Mouse (Mus musculus) thymus, adult 2 months (tissue): ENCODE measurements around the gene Ids.

Experiments used
- CTCF ChIP-seq: fragments of 200-500 bp; IDR thresholded peaks from 2 replicates; pipeline ENCODE4 v1.5.1; 2012; ENCODE audit warnings: mild to moderate bottlenecking, control low read depth, low read length, moderate library complexity, borderline replicate concordance; ENCODE audit not compliant: control insufficient read depth, poor library complexity, insufficient read depth; ENCODE audit errors: extremely low read depth
- POLR2A ChIP-seq: fragments of 200-500 bp; IDR thresholded peaks from 2 replicates; pipeline ENCODE4 v1.6.1; 2012; ENCODE audit warnings: mild to moderate bottlenecking, low read length, control low read depth, moderate library complexity; ENCODE audit not compliant: control insufficient read depth, poor library complexity, insufficient read depth; ENCODE audit errors: extremely low read depth

DNA sequence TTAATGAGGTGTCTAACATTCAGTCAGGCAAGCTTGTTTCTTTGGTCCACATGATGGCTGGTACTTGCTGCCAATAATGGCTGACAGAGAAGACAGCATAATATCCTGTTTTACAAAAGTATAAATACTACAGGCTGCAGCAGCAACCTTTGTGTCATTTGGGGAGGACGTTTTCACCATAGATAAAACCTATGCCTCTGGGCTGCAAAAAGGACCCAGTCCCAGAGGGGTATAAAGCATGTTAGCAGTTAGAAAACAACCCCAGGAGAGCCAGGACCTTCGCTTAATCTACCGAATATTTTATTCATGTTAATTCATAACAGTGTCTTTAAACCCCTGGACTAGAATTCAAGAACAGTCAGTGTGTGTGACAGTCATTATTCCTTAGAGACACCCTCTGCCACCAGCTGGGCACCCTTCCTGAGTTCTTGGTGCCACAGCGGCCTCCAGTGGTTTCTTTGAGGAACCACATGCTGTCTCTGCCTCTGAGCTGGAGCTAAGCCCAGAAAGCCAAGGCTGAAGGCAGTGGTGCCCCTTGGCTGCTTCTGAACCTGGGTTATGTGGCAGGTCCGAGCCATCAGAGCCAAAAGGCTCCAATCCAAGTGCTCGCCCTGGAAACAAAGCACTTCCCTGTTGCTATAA lies 34.6 kb downstream of the Ids start:
- TF ChIP-seq CTCF = peak; percentile 57; the same call in 1 of the 2 replicates
- no peak for TF ChIP-seq POLR2A
